Mouse (Mus musculus) limb, embryonic 14.5 days (tissue): ENCODE measurements around the gene Flt1. TPM values are rescaled to one million over a fixed set of nuclear protein-coding genes. Genes with fewer than 3 reads are reported as not detected.

Source experiments
- ATAC-seq: fragments of 200-750 bp; cut with Nextera tagmentation; 2 replicates; pipeline ENCODE4 v1.8.0; 2017; ENCODE audit warnings: low read depth, moderate number of reproducible peaks, moderate TSS enrichment; ENCODE audit not compliant: low FRiP score
- DNase-seq: peaks from one replicate; pipeline ENCODE4 v3.0.0-alpha.2; 2015; ENCODE audit warnings: low spot score
- H3K27ac ChIP-seq: fragments of 300-500 bp; sonication (generic); replicated peaks from 2 replicates; pipeline ENCODE4 v1.5.1; 2014; ENCODE audit warnings: low read depth, mild to moderate bottlenecking, low read length, moderate library complexity, mixed read lengths
- H3K27me3 ChIP-seq: fragments of 300-500 bp; sonication (generic); 2 replicates; pipeline ENCODE4 v1.6.1; 2014; ENCODE audit warnings: low read length, mixed read lengths; ENCODE audit not compliant: control insufficient read depth, insufficient read depth
- H3K36me3 ChIP-seq: fragments of 300-500 bp; sonication (generic); 2 replicates; pipeline ENCODE4 v1.6.1; 2014; ENCODE audit warnings: mild to moderate bottlenecking, low read length, moderate library complexity, mixed read lengths; ENCODE audit not compliant: control insufficient read depth, insufficient read depth
- H3K4me1 ChIP-seq: fragments of 300-500 bp; sonication (generic); 2 replicates; pipeline ENCODE4 v1.6.1; 2014; ENCODE audit warnings: antibody characterized with exemption, low read length, mixed read lengths; ENCODE audit not compliant: control insufficient read depth, insufficient read depth
- H3K4me2 ChIP-seq: fragments of 300-500 bp; sonication (generic); replicated peaks from 2 replicates; pipeline ENCODE4 v1.6.1; 2014; ENCODE audit warnings: low read depth, mild to moderate bottlenecking, low read length, moderate library complexity; ENCODE audit not compliant: severe bottlenecking
- H3K4me3 ChIP-seq: fragments of 300-500 bp; sonication (generic); replicated peaks from 2 replicates; pipeline ENCODE4 v1.5.1; 2014; ENCODE audit warnings: low read length
- H3K9ac ChIP-seq: fragments of 300-500 bp; sonication (generic); 2 replicates; pipeline ENCODE4 v1.6.1; 2014; ENCODE audit warnings: mild to moderate bottlenecking, low read depth, low read length, moderate library complexity; ENCODE audit not compliant: severe bottlenecking
- H3K9me3 ChIP-seq: fragments of 300-500 bp; sonication (generic); 2 replicates; pipeline ENCODE4 v1.6.1; 2016; ENCODE audit warnings: low read length; ENCODE audit not compliant: control insufficient read depth
- POLR2A ChIP-seq: fragments of 200-500 bp; IDR thresholded peaks from 2 replicates; pipeline ENCODE4 v1.8.0; 2012; ENCODE audit warnings: inconsistent platforms, mild to moderate bottlenecking, moderate library complexity, borderline replicate concordance; ENCODE audit not compliant: insufficient read depth, insufficient read length; ENCODE audit errors: extremely low read depth
- WGBS: fragments of 180-500 bp; shearing (Covaris S2); extraction: QIAGEN DNeasy Blood & Tissue Kit; methylation state at CpG from one replicate; pipeline ENCODE4 v1.1.7; 2014; 5-methylcytosine and 5-hydroxymethylcytosine counted together
- polyA plus RNA-seq, 2 experiments: library from polyadenylated mRNA; depleted of rRNA in 1 of 2; stranded (reverse) in 1 of 2; unstranded in 1 of 2; fragments of >200 nt; fragmentation: Nextera tagmentation in 1 of 2; extraction: Ambion mirVana in 1 of 2; gene quantifications; 2 replicates each; pipeline versions ENCODE4 v1.2.1 to v1.2.3; 2012 to 2014

The Flt1 gene
- polyA plus RNA-seq, 2 experiments = 6.3 to 12.3 TPM

- H3K36me3 ChIP-seq = no peaks in the 10 kb centered on the region
- no peaks in the 10 kb centered on the region for H3K9me3 ChIP-seq
- WGBS = 76% methylated on average over 14 of the region's 14 CpGs
- DNase-seq (no peak), ATAC-seq (no peak)
- H3K4me3 ChIP-seq = no peak overlapping the region
- no peaks in the 10 kb centered on the region for H3K27me3 ChIP-seq
- peaks cover 10% of the 10 kb centered on the region; the same call in 1 of the 2 replicates for H3K4me1 ChIP-seq
- no peak overlapping the region for H3K9ac ChIP-seq
- H3K27ac ChIP-seq = no peak overlapping the region
- H3K4me2 ChIP-seq = no peak overlapping the region
- no peak for TF ChIP-seq POLR2A
Observed at GRCm38 (mm10) chr5:147646351-147646929, 79.4 kb downstream of the Flt1 start.

DNA sequence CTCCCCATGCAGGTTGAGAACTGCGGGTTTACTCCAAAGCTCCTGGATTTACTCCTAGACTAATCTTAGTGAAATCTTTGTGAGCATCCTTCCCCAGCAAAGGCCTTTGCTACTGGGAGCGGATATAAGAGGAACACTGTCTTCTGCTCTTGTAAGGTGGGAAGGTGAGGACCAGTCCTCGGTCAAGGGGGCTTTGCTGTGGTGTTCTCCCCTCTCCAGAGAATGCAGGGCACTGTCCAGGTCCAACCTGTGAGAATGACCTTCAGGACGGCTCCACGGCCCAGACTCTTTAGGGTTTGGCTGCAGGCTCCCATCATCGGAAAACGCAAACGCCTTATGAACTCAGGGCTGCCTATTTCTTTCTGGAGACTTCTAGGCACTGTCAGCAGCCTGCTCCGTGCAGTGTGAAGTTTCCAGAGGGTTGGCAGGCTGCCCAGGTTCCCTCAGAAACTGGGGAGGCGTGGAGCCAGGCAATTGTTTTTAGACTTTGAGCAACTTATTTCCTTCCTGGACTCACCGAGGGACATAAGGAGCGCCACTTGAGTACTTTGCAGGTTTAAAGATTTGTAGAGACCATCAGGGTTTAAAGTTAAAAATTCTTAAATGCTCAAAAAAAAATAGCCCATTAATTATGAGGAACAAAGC lies 80.7 kb downstream of the Flt1 start:
- Histone ChIP-seq H3K4me1 (peaks cover 10% of the 10 kb centered on the region; the same call in 1 of the 2 replicates), H3K9me3 (no peaks in the 10 kb centered on the region), H3K36me3 (no peaks in the 10 kb centered on the region), H3K4me2 (no peak overlapping the region), H3K4me3 (no peak overlapping the region), H3K9ac (no peak overlapping the region), H3K27ac (no peak overlapping the region), H3K27me3 (no peaks in the 10 kb centered on the region)
- DNase-seq = peak; percentile 91
- WGBS = 46% methylated on average over 12 of the region's 12 CpGs
- no peak for TF ChIP-seq POLR2A
- ATAC-seq = 0 out of 2 replicates have a peak, but pooled peaks have one; percentile 55

DNA sequence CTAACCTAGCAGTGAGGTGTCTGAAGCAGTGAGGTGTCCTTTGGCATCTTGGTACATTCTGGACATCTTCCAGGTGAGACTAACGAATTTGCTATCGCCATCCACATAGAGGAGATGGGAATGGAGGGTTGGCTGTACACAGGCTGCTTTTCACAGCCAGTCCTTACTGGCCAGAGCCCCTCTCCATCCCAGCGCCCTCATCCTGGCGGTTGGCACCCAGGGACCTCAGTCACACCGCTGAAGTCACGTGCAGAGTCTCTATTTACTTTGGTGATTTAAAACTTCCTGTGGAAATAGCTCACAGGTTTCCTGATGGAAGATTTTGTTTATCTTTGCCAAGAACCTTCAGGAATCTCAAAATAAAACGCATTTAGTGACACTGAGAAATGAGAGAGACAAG lies 84.4 kb downstream of the Flt1 start:
- no peaks in the 10 kb centered on the region for H3K27me3 ChIP-seq
- H3K9me3 ChIP-seq = no peaks in the 10 kb centered on the region
- no peak overlapping the region for H3K27ac ChIP-seq
- no peak overlapping the region for H3K4me2 ChIP-seq
- no peaks in the 10 kb centered on the region for H3K36me3 ChIP-seq
- no peak for DNase-seq
- ATAC-seq = no peak
- H3K9ac ChIP-seq = no peak overlapping the region
- 52% methylated on average over 7 of the region's 7 CpGs for WGBS
- TF ChIP-seq POLR2A = no peak
- no peak overlapping the region for H3K4me3 ChIP-seq
- peaks cover 10% of the 10 kb centered on the region; the same call in 1 of the 2 replicates for H3K4me1 ChIP-seq

DNA sequence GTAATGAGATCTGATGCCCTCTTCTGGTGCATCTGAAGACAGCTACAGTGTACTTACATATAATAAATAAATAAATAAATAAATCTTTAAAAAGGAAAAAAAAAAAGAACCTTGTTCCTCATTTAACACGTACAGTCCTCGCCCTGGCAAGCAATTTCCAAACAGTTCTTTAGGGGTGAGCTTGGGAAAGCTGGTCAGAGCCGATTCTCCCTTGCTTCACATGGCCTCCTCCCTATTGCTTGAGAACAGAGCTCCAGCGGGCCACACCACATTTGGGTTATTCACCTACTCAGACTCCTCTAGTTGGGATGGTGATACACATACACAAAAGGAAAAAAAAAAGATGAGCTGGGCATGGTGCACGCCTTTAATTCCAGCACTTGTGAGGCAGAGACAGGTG lies 85.9 kb downstream of the Flt1 start:
- 88% methylated on average over 5 of the region's 5 CpGs for WGBS
- Histone ChIP-seq H3K9ac (no peak overlapping the region), H3K27ac (no peak overlapping the region), H3K4me1 (peaks cover 4% of the 10 kb centered on the region; the same call in 1 of the 2 replicates), H3K4me3 (no peak overlapping the region), H3K27me3 (no peaks in the 10 kb centered on the region), H3K36me3 (no peaks in the 10 kb centered on the region), H3K4me2 (no peak overlapping the region), H3K9me3 (no peaks in the 10 kb centered on the region)
- ATAC-seq = no peak
- no peak for DNase-seq
- no peak for TF ChIP-seq POLR2A

- ATAC-seq (no peak), DNase-seq (no peak)
- no peaks in the 10 kb centered on the region for H3K36me3 ChIP-seq
- WGBS = 79% methylated on average over 3 of the region's 3 CpGs
- TF ChIP-seq POLR2A = no peak
- H3K4me3 ChIP-seq = no peak overlapping the region
- H3K27me3 ChIP-seq = no peaks in the 10 kb centered on the region
- H3K9ac ChIP-seq = no peak overlapping the region
- H3K4me2 ChIP-seq = no peak overlapping the region
- H3K9me3 ChIP-seq = no peaks in the 10 kb centered on the region
- peaks cover under 1% of the 10 kb centered on the region; the same call in 1 of the 2 replicates for H3K4me1 ChIP-seq
- no peak overlapping the region for H3K27ac ChIP-seq
Observed at GRCm38 (mm10) chr5:147636676-147637075, 89.1 kb downstream of the Flt1 start.

DNA sequence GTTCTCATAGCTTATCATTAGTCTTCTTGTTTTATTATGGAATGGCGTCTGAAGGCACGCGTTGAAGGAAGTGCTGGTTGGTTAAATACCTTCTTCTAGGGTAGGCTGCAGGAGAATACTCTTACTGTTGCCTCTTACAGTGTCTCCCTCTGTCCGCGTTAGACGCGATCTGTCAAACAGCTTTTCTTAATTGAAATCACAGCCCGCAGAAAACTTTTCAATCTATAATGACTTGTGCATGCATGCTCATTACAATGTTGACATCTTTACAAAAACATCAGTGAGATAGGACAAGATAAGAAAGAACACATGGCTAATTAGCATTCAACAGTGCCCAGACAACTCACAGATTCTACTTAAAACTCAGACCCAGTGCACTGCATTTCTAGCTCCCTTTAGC lies 89.9 kb downstream of the Flt1 start:
- ATAC-seq (no peak), DNase-seq (no peak)
- 83% methylated on average over 8 of the region's 8 CpGs for WGBS
- Histone ChIP-seq H3K9ac (no peak overlapping the region), H3K4me3 (no peak overlapping the region), H3K36me3 (no peaks in the 10 kb centered on the region), H3K9me3 (no peaks in the 10 kb centered on the region), H3K27ac (no peak overlapping the region), H3K4me1 (no peaks in the 10 kb centered on the region), H3K27me3 (no peaks in the 10 kb centered on the region), H3K4me2 (no peak overlapping the region)
- no peak for TF ChIP-seq POLR2A
